Mouse (Mus musculus) effector memory CD4-positive, alpha-beta T cell, adult 7 months (primary cell): ENCODE data around the gene Pros1. TPM values are rescaled to one million over a fixed set of nuclear protein-coding genes. Genes with fewer than 3 reads are reported as not detected.

Experiments used
- polyA plus RNA-seq: library from polyadenylated mRNA; unstranded; fragments of 100-300 nt; shearing (Covaris generic); gene quantifications from one replicate; pipeline ENCODE4 v1.2.1, GENCODE M21; 2017

Gene Pros1
- polyA plus RNA-seq = 7.8 TPM

GRCm38 (mm10) chr16:62854191-62855068 is at the start of gene Pros1:
Gene Pros1, plus strand, starts transcription at chr16:62854307.

GRCm38 (mm10) chr16:62814491-62814890 is 39.6 kb upstream of the Pros1 start, which contains the start of gene Stx19:
Gene Stx19, plus strand, starts transcription at chr16:62814676.

GRCm38 (mm10) chr16:62846498-62847312 is 7.4 kb upstream of the Pros1 start, which contains the start of gene Arl13b:
Gene Arl13b, minus strand, starts transcription at chr16:62847040.

Other genes with a start within 250 kb of the Pros1 start
- 15.3 TPM for gene Nsun3, start 67.5 kb upstream of the Pros1 start, polyA plus RNA-seq
- 1.2 TPM for gene Stx19, start 39.6 kb upstream of the Pros1 start, polyA plus RNA-seq
- gene Arl13b, start 7.3 kb upstream of the Pros1 start, polyA plus RNA-seq = 51.7 TPM